Mouse (Mus musculus) neural tube, embryonic 14.5 days (tissue): ENCODE data around the gene Zfp991. TPM values are rescaled to one million over a fixed set of nuclear protein-coding genes. Genes with fewer than 3 reads are reported as not detected.
"Not testable (repeated sequence)": the region's sequence is repeated elsewhere in the genome, so short reads cannot be mapped to it uniquely, and the experiment has no call there.

ENCODE experiments used
- ATAC-seq: fragments of 200-750 bp; cut with Nextera tagmentation; 2 replicates; pipeline ENCODE4 v1.8.0; 2017; ENCODE audit warnings: low read depth, mild to moderate bottlenecking, moderate TSS enrichment, moderate library complexity
- H3K27ac ChIP-seq: fragments of 300-500 bp; sonication (generic); 2 replicates; pipeline ENCODE4 v1.5.1; 2014; ENCODE audit warnings: low read depth, mild to moderate bottlenecking, control low read depth, low read length, moderate library complexity, mixed read lengths
- H3K27me3 ChIP-seq: fragments of 300-500 bp; sonication (generic); 2 replicates; pipeline ENCODE4 v1.6.1; 2014; ENCODE audit warnings: low read length; ENCODE audit not compliant: control insufficient read depth, insufficient read depth
- H3K36me3 ChIP-seq: fragments of 300-500 bp; sonication (generic); 2 replicates; pipeline ENCODE4 v1.6.1; 2014; ENCODE audit warnings: low read length, mixed read lengths; ENCODE audit not compliant: control insufficient read depth, insufficient read depth
- H3K4me1 ChIP-seq: fragments of 300-500 bp; sonication (generic); 2 replicates; pipeline ENCODE4 v1.6.1; 2014; ENCODE audit warnings: low read length; ENCODE audit not compliant: control insufficient read depth, insufficient read depth
- H3K4me2 ChIP-seq: fragments of 300-500 bp; sonication (generic); 2 replicates; pipeline ENCODE4 v1.6.1; 2014; ENCODE audit warnings: mild to moderate bottlenecking, low read depth, low read length, control low read depth
- H3K4me3 ChIP-seq: fragments of 300-500 bp; sonication (generic); 2 replicates; pipeline ENCODE4 v1.5.1; 2014; ENCODE audit warnings: low read depth, low read length, control low read depth, mixed read lengths
- H3K9ac ChIP-seq: fragments of 300-500 bp; sonication (generic); replicated peaks from 2 replicates; pipeline ENCODE4 v1.6.1; 2014; ENCODE audit warnings: low read depth, mild to moderate bottlenecking, control low read depth, low read length, mixed read lengths
- H3K9me3 ChIP-seq: fragments of 300-500 bp; sonication (generic); 2 replicates; pipeline ENCODE4 v1.6.1; 2016; ENCODE audit warnings: low read length; ENCODE audit not compliant: control insufficient read depth
- WGBS: fragments of 180-500 bp; shearing (Covaris S2); extraction: QIAGEN DNeasy Blood & Tissue Kit; methylation state at CpG from one replicate; pipeline ENCODE4 v1.1.7; 2014; 5-methylcytosine and 5-hydroxymethylcytosine counted together
- polyA plus RNA-seq: library from polyadenylated mRNA; unstranded; fragments of >200 nt; fragmentation: Nextera tagmentation; extraction: Ambion mirVana; gene quantifications from 2 replicates; pipeline ENCODE4 v1.2.1, GENCODE M21; 2014

Zfp991 gene
- polyA plus RNA-seq, 1 experiment from 2014 or later: 7.6 TPM

DNA sequence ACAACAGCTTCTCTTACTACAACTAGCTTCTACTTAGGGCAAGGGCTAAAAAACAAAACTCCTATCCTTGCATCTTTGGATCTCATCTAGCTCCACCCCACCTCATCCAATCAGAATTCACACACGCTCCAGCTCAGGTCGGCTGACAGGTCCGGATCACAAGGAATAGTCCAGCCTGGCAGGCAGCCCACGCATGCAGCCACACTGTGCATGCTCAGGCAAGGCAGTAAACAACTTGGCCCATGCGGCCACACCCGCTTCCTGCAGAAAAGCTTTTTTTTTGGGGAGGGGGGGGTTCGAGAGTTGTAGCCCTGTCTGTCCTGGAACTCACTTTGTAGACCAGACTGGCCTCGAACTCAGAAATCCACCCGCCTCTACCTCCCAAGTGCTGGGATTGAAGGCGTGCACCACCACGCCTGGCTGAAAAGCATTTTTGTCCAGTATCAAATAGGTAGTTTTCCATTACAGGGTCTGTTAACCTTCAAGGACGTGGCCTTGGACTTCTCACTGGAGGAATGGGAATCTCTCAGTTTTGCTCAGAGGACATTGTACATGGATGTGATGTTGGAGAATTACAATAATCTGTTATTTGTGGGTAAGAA is 44.5 kb downstream of the Zfp991 start:
- not testable (repeated sequence) for H3K36me3 ChIP-seq, ATAC-seq, H3K4me1 ChIP-seq, H3K4me3 ChIP-seq, H3K27ac ChIP-seq, H3K9me3 ChIP-seq, H3K9ac ChIP-seq, H3K4me2 ChIP-seq, H3K27me3 ChIP-seq
- 93% methylated on average over 8 of the region's 12 CpGs for WGBS

DNA sequence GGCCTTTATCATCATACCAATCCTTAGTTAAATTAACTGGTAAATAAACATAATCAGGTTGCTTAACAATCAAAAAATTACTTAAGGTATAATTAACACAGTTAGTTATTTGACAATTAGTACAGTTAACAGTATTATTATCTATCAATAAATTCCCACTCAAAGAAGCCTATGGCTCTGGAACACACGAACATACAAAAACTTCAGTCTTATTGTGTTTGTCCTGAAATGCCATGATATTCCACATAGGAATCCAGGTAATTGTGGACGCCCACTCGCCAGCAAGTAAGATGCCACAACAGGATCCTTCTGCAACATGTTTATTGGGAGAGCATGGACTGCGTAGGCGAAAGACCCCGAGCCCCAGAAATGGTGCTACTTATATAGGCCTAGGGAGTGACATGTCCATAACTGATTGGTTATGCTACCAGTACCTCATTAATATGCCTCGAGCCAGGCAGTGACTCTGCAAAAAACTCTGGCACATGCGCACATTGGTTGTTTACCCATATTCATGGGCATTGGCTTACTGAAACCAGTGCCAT is 49.4 kb downstream of the Zfp991 start:
- 97% methylated on average over 7 of the region's 8 CpGs for WGBS

DNA sequence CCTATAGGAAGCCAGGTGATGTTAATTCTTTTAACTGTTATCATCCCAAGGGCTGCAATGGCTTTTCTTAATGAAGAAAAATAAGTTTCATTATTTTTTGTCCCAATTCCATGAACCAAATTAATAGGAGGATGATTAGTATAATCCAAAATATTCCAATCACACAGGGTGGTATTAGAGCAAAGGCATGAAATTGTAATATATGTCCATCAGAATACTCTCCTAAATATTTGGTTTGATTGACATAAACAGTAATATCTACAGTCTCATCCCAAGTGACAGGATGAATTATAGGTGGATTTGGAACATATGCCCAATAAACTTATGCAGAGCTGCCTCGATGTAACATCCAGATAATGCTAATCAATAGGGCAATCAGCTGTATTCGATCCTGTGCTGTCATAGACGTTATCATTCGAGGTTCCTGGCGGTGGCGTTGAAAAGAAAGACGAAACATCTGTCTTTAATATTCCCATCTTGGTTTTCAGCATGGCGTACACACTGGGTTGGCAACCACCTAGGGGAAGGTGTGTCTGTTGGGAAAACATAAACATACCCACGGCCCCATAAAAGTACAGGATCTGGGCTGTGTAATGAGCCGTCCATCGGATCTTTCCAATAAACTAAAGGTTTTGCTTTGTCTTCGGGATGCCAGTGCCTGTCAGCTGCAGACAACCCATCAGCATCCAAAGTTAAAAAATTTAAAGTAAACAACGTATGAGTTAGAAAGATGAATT is 50.3 kb downstream of the Zfp991 start:
- H3K4me2 ChIP-seq, H3K36me3 ChIP-seq, H3K4me1 ChIP-seq, H3K4me3 ChIP-seq, H3K9ac ChIP-seq, H3K27ac ChIP-seq, H3K27me3 ChIP-seq, H3K9me3 ChIP-seq: not testable (repeated sequence)
- WGBS: no CpG with 5 or more reads among the region's 13 CpGs
- ATAC-seq: peak; percentile 60; the same call in 1 of the 2 replicates

More for the DNA sequence above, 49.4 kb downstream of the Zfp991 start:
- H3K27ac ChIP-seq, H3K4me1 ChIP-seq, H3K36me3 ChIP-seq, H3K27me3 ChIP-seq, H3K4me2 ChIP-seq, H3K9ac ChIP-seq, H3K9me3 ChIP-seq, ATAC-seq, H3K4me3 ChIP-seq: not testable (repeated sequence)

DNA sequence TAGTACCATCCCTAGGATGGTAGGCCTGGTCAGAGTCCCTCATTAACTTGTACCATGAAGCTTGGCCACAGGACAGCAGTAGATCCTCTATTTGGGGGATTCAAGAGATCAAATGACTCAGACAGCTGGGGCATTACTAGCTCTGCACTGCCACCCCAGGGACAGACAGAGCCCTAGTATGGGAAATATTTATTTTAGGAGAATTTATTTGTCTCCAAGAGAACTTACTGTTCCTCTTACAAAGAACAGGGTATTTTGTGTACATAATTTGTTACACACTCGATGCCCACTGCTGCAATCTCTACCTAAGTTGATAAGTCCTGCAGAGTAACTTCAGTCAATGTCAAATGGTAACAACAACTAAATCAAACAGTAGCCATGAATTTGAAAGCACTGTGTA is 55.0 kb downstream of the Zfp991 start:
- not testable (repeated sequence) for H3K4me2 ChIP-seq, H3K9ac ChIP-seq, H3K9me3 ChIP-seq, H3K27me3 ChIP-seq, H3K4me3 ChIP-seq, H3K27ac ChIP-seq, H3K36me3 ChIP-seq, H3K4me1 ChIP-seq
- peak; percentile 21; the same call in 1 of the 2 replicates for ATAC-seq
- 78% methylated on average over 1 of the region's 1 CpGs for WGBS

DNA sequence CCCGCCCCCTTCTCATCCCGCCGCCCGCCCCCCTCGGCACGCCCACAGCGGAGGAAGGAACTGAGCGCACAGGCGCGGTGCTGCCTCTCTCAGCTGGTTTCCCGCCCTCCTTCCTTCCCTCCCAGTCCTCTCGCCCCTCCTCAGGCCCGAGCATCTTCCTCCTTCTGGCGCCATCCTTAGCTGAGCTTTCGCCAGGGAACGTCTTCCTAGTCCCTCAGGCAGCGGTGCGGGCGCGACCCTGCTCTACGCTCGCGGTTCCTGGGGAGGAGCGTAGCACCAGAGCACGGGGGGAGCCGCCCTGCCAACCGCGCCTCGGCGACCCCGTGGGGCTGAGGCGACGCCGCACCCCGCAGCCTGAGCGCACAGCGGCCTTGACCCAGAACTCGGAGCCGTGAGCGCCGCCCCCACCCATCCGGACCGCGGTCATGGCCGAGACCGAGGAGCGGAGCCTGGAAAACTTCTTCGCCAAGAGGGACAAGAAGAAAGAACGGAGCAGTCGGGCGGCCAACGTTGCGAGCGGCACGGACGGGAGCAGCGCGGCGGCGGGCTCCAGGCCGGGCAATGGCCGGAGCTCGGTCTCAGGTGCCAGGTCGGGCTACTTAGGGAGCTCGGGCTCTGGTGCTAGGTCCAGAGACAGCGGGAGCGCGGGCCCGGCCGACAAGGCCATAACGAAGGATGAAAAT is 55.6 kb downstream of the Zfp991 start:
- not testable (repeated sequence) for H3K4me3 ChIP-seq, H3K27ac ChIP-seq, H3K36me3 ChIP-seq, H3K9ac ChIP-seq, H3K4me2 ChIP-seq, H3K9me3 ChIP-seq, H3K4me1 ChIP-seq, H3K27me3 ChIP-seq
- WGBS: 67% methylated on average over 66 of the region's 71 CpGs
- peak; percentile 34; the same call in 1 of the 2 replicates for ATAC-seq

DNA sequence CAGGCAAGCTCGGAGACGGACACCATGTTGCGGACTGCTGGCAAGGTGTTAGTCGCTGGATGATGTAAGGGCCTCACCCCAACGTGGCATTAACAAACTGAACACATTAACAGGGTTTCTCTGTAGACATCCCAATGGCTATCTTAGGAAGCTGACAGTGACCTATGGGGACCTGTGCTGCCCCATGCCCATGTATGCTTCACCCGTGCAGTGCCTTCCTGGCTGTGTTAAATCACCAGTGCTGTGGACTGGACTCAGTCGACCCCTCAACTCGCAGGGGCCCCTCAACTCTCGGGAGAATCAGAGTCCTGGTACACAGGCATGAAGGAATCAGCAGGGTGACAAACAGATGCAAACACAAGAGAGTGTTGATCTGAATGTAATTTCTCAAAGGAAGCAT is 63.3 kb downstream of the Zfp991 start:
- H3K27ac ChIP-seq, H3K4me1 ChIP-seq, H3K36me3 ChIP-seq, ATAC-seq, H3K27me3 ChIP-seq, H3K4me3 ChIP-seq, H3K9ac ChIP-seq, H3K9me3 ChIP-seq, H3K4me2 ChIP-seq: not testable (repeated sequence)
- 85% methylated on average over 3 of the region's 9 CpGs for WGBS

DNA sequence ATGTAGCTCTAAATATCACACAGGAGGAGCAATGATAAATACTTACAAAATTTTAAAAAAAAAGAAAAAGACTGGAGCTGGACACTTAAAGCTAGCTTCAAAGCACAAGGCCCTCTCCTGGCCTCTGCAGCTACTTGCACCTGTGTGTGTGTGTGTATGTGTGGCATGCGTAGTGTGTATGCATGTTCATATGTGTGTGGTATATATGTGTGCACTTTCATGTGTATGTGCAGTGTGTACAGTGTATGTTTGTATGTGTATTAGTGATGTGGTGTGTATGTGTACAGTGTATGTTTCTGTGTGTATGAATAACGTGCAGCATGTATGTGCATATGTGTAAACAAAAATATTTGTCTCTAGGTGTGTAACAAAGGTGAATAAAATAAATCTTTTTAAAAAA is 65.4 kb downstream of the Zfp991 start:
- not testable (repeated sequence) for ATAC-seq

DNA sequence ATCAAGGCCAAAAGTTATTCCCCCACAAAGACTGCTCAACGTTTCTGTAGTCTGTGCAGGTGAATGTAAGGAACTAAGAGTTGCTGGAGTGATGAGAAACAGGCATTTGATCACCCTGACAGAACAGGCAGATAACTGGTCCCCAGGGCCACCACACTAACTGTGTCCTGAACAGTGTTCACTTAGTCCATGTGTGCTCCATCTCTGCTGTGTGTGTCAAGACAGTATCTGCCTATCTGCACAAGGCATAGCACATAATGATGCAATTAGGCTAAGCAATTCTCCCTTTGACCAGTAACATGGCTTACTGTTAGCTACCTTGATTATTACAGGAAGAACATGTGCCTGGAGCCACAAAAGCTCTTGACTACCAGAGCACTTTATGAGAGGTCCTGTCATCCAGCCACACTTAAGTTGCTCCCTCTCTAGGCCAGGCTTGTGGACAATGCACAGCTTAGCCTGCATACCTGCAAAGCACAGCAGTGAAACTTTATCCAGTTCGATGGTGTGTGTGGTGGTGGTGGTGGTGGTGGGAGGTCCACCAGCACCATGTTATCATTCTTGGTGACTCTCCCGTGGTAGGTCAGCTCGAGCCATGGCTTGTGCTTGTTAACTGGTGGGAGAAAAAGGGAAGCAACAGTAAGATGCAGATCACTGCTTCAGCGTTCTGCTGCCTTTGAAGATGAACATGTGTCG is 67.4 kb downstream of the Zfp991 start:
- not testable (repeated sequence) for H3K27ac ChIP-seq, H3K4me1 ChIP-seq, H3K4me3 ChIP-seq, H3K9ac ChIP-seq, H3K9me3 ChIP-seq, H3K27me3 ChIP-seq, H3K36me3 ChIP-seq, H3K4me2 ChIP-seq
- peak; percentile 62; the same call in 1 of the 2 replicates for ATAC-seq
- 69% methylated on average over 6 of the region's 6 CpGs for WGBS

More for the DNA sequence above, 65.4 kb downstream of the Zfp991 start:
- H3K9me3 ChIP-seq, H3K36me3 ChIP-seq, H3K4me2 ChIP-seq, H3K4me3 ChIP-seq, H3K4me1 ChIP-seq, H3K27ac ChIP-seq, H3K27me3 ChIP-seq, H3K9ac ChIP-seq: not testable (repeated sequence)
- 89% methylated on average over 2 of the region's 2 CpGs for WGBS
